Mouse (Mus musculus) midbrain, embryonic 14.5 days (tissue): ENCODE data around the gene Slc7a1. TPM values are rescaled to one million over a fixed set of nuclear protein-coding genes. Genes with fewer than 3 reads are reported as not detected.

ENCODE experiments used
- ATAC-seq: fragments of 200-750 bp; cut with Nextera tagmentation; 2 replicates; pipeline ENCODE4 v1.8.0; 2017; ENCODE audit warnings: moderate number of reproducible peaks, moderate library complexity; ENCODE audit not compliant: low FRiP score, low TSS enrichment
- DNase-seq: peaks from one replicate; pipeline ENCODE4 v3.0.0-alpha.2; 2015
- H3K27ac ChIP-seq: fragments of 300-500 bp; sonication (generic); replicated peaks from 2 replicates; pipeline ENCODE4 v1.5.1; 2014; ENCODE audit warnings: mild to moderate bottlenecking, low read depth, low read length, moderate library complexity
- H3K27me3 ChIP-seq: fragments of 300-500 bp; sonication (generic); 2 replicates; pipeline ENCODE4 v1.6.1; 2014; ENCODE audit warnings: low read length, control low read depth, mixed read lengths; ENCODE audit not compliant: control insufficient read depth, insufficient read depth
- H3K36me3 ChIP-seq: fragments of 300-500 bp; sonication (generic); 2 replicates; pipeline ENCODE4 v1.6.1; 2014; ENCODE audit warnings: low read length, control low read depth; ENCODE audit not compliant: control insufficient read depth, insufficient read depth
- H3K4me1 ChIP-seq: fragments of 300-500 bp; sonication (generic); 2 replicates; pipeline ENCODE4 v1.6.1; 2014; ENCODE audit warnings: mild to moderate bottlenecking, antibody characterized with exemption, low read length, control low read depth; ENCODE audit not compliant: control insufficient read depth, insufficient read depth
- H3K4me2 ChIP-seq: fragments of 300-500 bp; sonication (generic); 2 replicates; pipeline ENCODE4 v1.6.1; 2014; ENCODE audit warnings: mild to moderate bottlenecking, low read length, moderate library complexity
- H3K4me3 ChIP-seq: fragments of 300-500 bp; sonication (generic); replicated peaks from 2 replicates; pipeline ENCODE4 v1.5.1; 2014; ENCODE audit warnings: low read depth, low read length
- H3K9ac ChIP-seq: fragments of 300-500 bp; sonication (generic); replicated peaks from 2 replicates; pipeline ENCODE4 v1.6.1; 2014; ENCODE audit warnings: mild to moderate bottlenecking, low read length, moderate library complexity
- H3K9me3 ChIP-seq: fragments of 300-500 bp; sonication (generic); 2 replicates; pipeline ENCODE4 v1.6.1; 2016; ENCODE audit warnings: low read length, control low read depth, mixed read lengths; ENCODE audit not compliant: control insufficient read depth
- WGBS: fragments of 180-500 bp; shearing (Covaris S2); extraction: QIAGEN DNeasy Blood & Tissue Kit; methylation state at CpG from one replicate; pipeline ENCODE4 v1.1.7; 2014; 5-methylcytosine and 5-hydroxymethylcytosine counted together
- polyA plus RNA-seq: library from polyadenylated mRNA; unstranded; fragments of >200 nt; fragmentation: Nextera tagmentation; extraction: Ambion mirVana; gene quantifications from 2 replicates; pipeline ENCODE4 v1.2.1, GENCODE M21; 2014

Slc7a1 gene
- polyA plus RNA-seq, 1 experiment from 2014 or later: 46.8 TPM

GRCm38 (mm10) chr5:148282093-148282492, 117.6 kb downstream of the Slc7a1 start:
- DNase-seq (no peak), ATAC-seq (no peak)
- 85% methylated on average over 6 of the region's 6 CpGs for WGBS
- no peak overlapping the region for H3K4me2 ChIP-seq
- H3K27ac ChIP-seq: no peak overlapping the region
- H3K9ac ChIP-seq: no peak overlapping the region
- H3K9me3 ChIP-seq: no peaks in the 10 kb centered on the region
- no peaks in the 10 kb centered on the region for H3K27me3 ChIP-seq
- 0 out of 2 replicates have a peak, but pooled peaks cover 2% of the 10 kb centered on the region for H3K36me3 ChIP-seq
- H3K4me1 ChIP-seq: no peaks in the 10 kb centered on the region
- no peak overlapping the region for H3K4me3 ChIP-seq

GRCm38 (mm10) chr5:148280321-148280720, 119.4 kb downstream of the Slc7a1 start:
- 86% methylated on average over 5 of the region's 5 CpGs for WGBS
- Histone ChIP-seq H3K27me3 (no peaks in the 10 kb centered on the region), H3K9me3 (no peaks in the 10 kb centered on the region), H3K36me3 (0 out of 2 replicates have a peak, but pooled peaks cover 2% of the 10 kb centered on the region), H3K4me2 (no peak overlapping the region), H3K27ac (no peak overlapping the region), H3K4me3 (no peak overlapping the region), H3K9ac (no peak overlapping the region), H3K4me1 (no peaks in the 10 kb centered on the region)
- ATAC-seq: no peak
- no peak for DNase-seq

- H3K4me1 ChIP-seq: no peaks in the 10 kb centered on the region
- no peak overlapping the region for H3K4me2 ChIP-seq
- no peak overlapping the region for H3K4me3 ChIP-seq
- no peaks in the 10 kb centered on the region for H3K9me3 ChIP-seq
- H3K27ac ChIP-seq: no peak overlapping the region
- DNase-seq (no peak), ATAC-seq (no peak)
- whole genome bisulfite sequencing: 87% methylated on average over 8 of the region's 8 CpGs
- no peak overlapping the region for H3K9ac ChIP-seq
- no peaks in the 10 kb centered on the region for H3K27me3 ChIP-seq
- H3K36me3 ChIP-seq: 0 out of 2 replicates have a peak, but pooled peaks cover 2% of the 10 kb centered on the region
These were observed 121.5 kb downstream of the Slc7a1 start for GRCm38 (mm10) chr5:148278233-148278632.

Other genes with a start within 250 kb of the Slc7a1 start
- gene Ubl3, start 152.9 kb upstream of the Slc7a1 start, polyA plus RNA-seq: 75.7 and 87.9 TPM in 2 replicates